Mouse (Mus musculus) heart, embryonic 15.5 days (tissue): ENCODE data around the gene Cdipt. TPM values are rescaled to one million over a fixed set of nuclear protein-coding genes. Genes with fewer than 3 reads are reported as not detected.
A peak's percentile ranks its signal among the peaks of the same experiment; 100 is the strongest.

Experiments
- ATAC-seq: fragments of 200-750 bp; cut with Nextera tagmentation; replicated peaks from 2 replicates; pipeline ENCODE4 v1.8.0; 2017; ENCODE audit warnings: low read depth, moderate TSS enrichment; ENCODE audit not compliant: insufficient number of reproducible peaks, insufficient read depth, low FRiP score
- H3K27ac ChIP-seq: fragments of 300-500 bp; sonication (generic); 2 replicates; pipeline ENCODE4 v1.5.1; 2015; ENCODE audit warnings: mild to moderate bottlenecking, inconsistent platforms
- H3K27me3 ChIP-seq: fragments of 300-500 bp; sonication (generic); 2 replicates; pipeline ENCODE4 v1.6.1; 2015; ENCODE audit warnings: inconsistent platforms
- H3K36me3 ChIP-seq: fragments of 300-500 bp; sonication (generic); 2 replicates; pipeline ENCODE4 v1.6.1; 2015; ENCODE audit warnings: mild to moderate bottlenecking, inconsistent platforms
- H3K4me1 ChIP-seq: fragments of 300-500 bp; sonication (generic); replicated peaks from 2 replicates; pipeline ENCODE4 v1.6.1; 2015; ENCODE audit warnings: inconsistent platforms
- H3K4me2 ChIP-seq: fragments of 300-500 bp; sonication (generic); 2 replicates; pipeline ENCODE4 v1.6.1; 2015; ENCODE audit warnings: inconsistent platforms, mild to moderate bottlenecking, moderate library complexity
- H3K4me3 ChIP-seq: fragments of 300-500 bp; sonication (generic); 2 replicates; pipeline ENCODE4 v1.5.1; 2015; ENCODE audit warnings: mild to moderate bottlenecking, inconsistent platforms
- H3K9ac ChIP-seq: fragments of 300-500 bp; sonication (generic); 2 replicates; pipeline ENCODE4 v1.6.1; 2015; ENCODE audit warnings: mild to moderate bottlenecking, inconsistent platforms
- H3K9me3 ChIP-seq: fragments of 300-500 bp; sonication (generic); replicated peaks from 2 replicates; pipeline ENCODE4 v1.6.1; 2016; ENCODE audit warnings: inconsistent platforms
- WGBS: fragments of 180-500 bp; shearing (Covaris S2); methylation state at CpG from one replicate; pipeline ENCODE4 v1.1.7; 2015; ENCODE audit warnings: mixed read lengths; 5-methylcytosine and 5-hydroxymethylcytosine counted together
- polyA plus RNA-seq: library from polyadenylated mRNA; unstranded; fragments of >200 nt; fragmentation: Nextera tagmentation; extraction: Ambion mirVana; gene quantifications from 2 replicates; pipeline ENCODE4 v1.2.1, GENCODE M21; 2015

The Cdipt gene
- polyA plus RNA-seq, 1 experiment from 2014 or later: 67.4 TPM

DNA sequence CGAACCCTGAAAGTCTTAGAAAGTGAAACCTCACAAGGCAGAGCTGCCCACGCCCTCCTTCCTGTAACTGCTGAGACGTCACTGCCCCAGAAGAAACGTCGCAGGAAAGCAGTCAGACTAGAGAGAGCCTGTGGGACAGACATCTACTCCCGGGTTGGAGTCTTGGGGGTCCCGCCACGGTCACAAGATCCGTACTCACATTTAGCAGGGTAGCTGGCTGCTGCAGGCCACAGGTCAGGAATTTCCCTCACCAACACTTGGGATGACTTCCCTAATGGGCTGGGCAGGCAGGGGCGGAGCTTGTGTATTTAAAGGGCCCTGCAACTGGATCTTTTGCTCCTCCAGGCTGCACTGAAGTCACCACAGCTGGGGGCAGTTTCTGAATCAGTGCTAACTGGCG is 38.6 kb downstream of the Cdipt start, which contains the start of gene Mvp:
Mvp (minus strand) TSS at position 302 of the 400 bp plus-strand sequence.
- peaks cover 40% of the 10 kb centered on the region for H3K4me1 ChIP-seq
- ATAC-seq: no peak
- 18% methylated on average over 11 of the region's 11 CpGs for WGBS

DNA sequence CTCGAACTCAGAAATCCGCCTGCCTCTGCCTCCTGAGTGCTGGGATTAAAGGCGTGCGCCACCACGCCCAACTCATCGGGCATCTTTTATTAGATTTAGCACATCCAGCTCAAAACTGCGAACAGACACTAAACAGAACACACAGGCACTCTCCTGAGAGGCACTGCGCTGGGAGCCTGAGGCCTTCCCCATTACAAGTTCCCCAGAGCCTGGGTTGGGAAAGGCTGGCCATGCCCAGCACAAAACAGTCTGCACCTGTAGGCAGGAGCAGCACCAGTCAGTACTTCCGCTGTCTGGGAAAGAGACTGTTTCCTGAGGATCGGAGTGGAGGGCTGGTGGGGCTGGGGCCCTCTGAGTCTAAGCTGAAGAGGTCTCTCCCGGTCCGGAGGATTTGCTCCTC is 39.3 kb downstream of the Cdipt start:
- ATAC-seq: no peak
- Histone ChIP-seq H3K36me3 (peaks cover 11% of the 10 kb centered on the region; the same call in 1 of the 2 replicates), H3K4me3 (no peak overlapping the region), H3K27ac (no peak overlapping the region), H3K4me1 (peaks cover 46% of the 10 kb centered on the region), H3K9me3 (no peaks in the 10 kb centered on the region), H3K4me2 (peak overlapping the region; percentile 88), H3K9ac (no peak overlapping the region), H3K27me3 (no peaks in the 10 kb centered on the region)
- WGBS: 84% methylated on average over 12 of the region's 12 CpGs

More for the DNA sequence above, 38.6 kb downstream of the Cdipt start, which contains the start of gene Mvp:
- peak within 1 kb of the TSS; percentile 56 for H3K9ac ChIP-seq
- H3K27ac ChIP-seq: peak within 1 kb of the TSS; percentile 60
- peaks cover 11% of the 10 kb centered on the region; the same call in 1 of the 2 replicates for H3K36me3 ChIP-seq
- no peaks in the 10 kb centered on the region for H3K9me3 ChIP-seq
- peak within 1 kb of the TSS; percentile 77 for H3K4me3 ChIP-seq
- H3K4me2 ChIP-seq: peak within 1 kb of the TSS; percentile 88
- H3K27me3 ChIP-seq: no peaks in the 10 kb centered on the region

DNA sequence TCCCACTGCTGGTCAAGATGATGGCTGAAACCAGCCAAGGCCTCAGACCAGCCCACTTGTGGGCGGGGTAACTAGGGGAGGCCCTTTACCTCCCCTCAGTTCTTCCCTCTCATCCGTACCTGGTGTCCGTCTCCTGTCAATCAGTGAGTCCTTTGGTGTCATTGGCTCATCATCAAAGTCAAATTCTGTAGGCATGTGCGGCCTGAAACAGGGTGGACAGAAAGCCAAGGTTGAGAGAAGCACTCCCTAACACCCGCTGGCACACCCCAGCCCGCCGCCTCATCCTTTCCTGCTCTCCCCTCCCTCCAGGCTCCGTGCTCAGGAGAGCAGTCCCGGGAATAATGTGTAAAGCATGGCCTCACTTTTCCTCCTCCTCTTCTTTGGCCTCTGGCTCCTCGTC is 40.4 kb downstream of the Cdipt start:
- Histone ChIP-seq H3K9ac (peak overlapping the region; percentile 93), H3K4me2 (peak overlapping the region; percentile 88), H3K27me3 (no peaks in the 10 kb centered on the region), H3K4me3 (peak overlapping the region; percentile 77), H3K27ac (peak overlapping the region; percentile 99), H3K9me3 (no peaks in the 10 kb centered on the region), H3K4me1 (peaks cover 57% of the 10 kb centered on the region), H3K36me3 (peaks cover 11% of the 10 kb centered on the region; the same call in 1 of the 2 replicates)
- ATAC-seq: peak; percentile 28; the same call in 1 of the 2 replicates
- WGBS: 2% methylated on average over 10 of the region's 10 CpGs

DNA sequence TGATC is 40.6 kb downstream of the Cdipt start, which contains the start of gene Pagr1b:
Pagr1b (minus strand) TSS at position 4 of the 5 bp plus-strand sequence.
- no peaks in the 10 kb centered on the region for H3K27me3 ChIP-seq
- peaks cover 11% of the 10 kb centered on the region; the same call in 1 of the 2 replicates for H3K36me3 ChIP-seq
- H3K4me3 ChIP-seq: peak within 1 kb of the TSS; percentile 77
- H3K9ac ChIP-seq: peak within 1 kb of the TSS; percentile 93
- peak within 1 kb of the TSS; percentile 88 for H3K4me2 ChIP-seq
- H3K4me1 ChIP-seq: peaks cover 59% of the 10 kb centered on the region
- H3K9me3 ChIP-seq: no peaks in the 10 kb centered on the region
- peak within 1 kb of the TSS; percentile 99 for H3K27ac ChIP-seq
- no peak for ATAC-seq

DNA sequence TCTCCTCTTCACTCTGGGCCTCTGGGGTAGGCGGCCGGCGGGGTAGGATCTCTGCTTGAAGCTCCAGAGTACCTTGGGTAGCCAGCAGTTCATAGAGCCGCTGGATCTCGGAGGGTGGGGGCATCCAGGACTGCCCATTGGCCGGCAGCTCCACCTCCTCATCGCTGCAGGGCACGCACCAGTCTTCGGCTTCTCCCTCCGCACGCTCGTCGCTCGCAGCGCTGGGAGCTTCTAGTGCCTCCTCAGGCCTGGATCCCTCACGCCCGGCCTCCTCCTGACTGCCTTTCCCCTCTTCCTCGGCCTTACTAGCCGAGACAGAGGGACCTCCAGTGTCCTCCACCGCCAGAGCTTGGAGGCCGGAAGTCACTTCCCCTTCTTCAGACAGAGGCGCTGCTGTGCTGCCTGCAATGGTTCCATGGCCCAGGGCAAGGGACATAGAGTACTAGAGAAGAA is 40.8 kb downstream of the Cdipt start:
- Histone ChIP-seq H3K36me3 (peaks cover 11% of the 10 kb centered on the region; the same call in 1 of the 2 replicates), H3K9ac (peak overlapping the region; percentile 93), H3K27ac (peak overlapping the region; percentile 99), H3K4me1 (peaks cover 61% of the 10 kb centered on the region), H3K9me3 (no peaks in the 10 kb centered on the region), H3K27me3 (no peaks in the 10 kb centered on the region), H3K4me2 (peak overlapping the region; percentile 88), H3K4me3 (peak overlapping the region; percentile 77)
- WGBS: 0% methylated on average over 22 of the region's 22 CpGs
- ATAC-seq: peak; percentile 54

DNA sequence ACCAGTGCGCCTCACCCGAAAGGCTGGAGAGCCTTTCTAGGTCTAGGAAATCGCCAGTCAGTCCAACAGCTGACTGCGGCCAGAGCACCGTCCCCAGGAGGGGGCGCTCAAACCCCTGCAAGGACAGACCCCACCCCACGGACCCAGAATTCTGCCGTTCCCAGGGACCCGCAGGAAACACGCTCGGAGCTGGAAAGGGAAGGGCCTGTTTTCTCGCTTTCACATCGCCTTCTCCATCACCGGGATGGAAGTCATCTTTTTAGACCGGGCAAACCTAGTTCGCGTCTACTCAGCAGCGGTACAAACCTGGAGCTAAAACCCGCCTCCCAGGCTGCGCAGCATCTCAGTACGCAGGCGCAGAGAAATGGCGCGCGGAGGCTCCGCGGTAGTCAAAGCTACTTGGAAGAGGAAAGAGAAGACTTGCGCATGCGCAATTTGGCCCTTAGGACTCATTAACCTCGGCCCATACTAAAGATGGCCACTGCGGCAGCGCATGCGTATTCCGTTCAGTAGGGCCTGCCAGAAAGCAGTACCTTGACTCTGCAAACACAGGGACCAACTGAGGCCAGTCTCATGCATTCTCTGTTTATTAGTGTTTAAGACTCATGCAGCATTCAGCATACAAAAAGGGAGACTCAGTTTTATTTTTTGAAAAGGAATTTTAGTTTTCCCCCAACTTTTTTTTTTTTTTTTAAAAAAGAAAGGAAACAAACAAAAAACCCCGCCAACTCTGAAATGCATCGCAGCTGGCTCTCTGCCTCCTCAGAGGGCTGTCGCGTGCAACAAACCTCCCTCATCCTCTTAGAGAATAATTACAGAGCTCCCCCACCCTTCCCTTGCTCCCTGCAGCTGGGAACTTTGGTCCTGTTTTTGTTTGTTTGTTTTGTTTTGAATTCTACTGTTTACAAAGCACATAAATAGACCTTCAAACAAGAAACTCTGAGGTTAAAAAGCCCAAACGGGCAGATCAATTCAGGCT is 41.5 kb downstream of the Cdipt start, which contains the start of gene Pagr1a:
Pagr1a (minus strand) TSS at position 382 of the 979 bp plus-strand sequence.
- WGBS: 4% methylated on average over 39 of the region's 39 CpGs
- ATAC-seq: peak; percentile 79
- H3K9ac ChIP-seq: peak within 1 kb of the TSS; percentile 93

DNA sequence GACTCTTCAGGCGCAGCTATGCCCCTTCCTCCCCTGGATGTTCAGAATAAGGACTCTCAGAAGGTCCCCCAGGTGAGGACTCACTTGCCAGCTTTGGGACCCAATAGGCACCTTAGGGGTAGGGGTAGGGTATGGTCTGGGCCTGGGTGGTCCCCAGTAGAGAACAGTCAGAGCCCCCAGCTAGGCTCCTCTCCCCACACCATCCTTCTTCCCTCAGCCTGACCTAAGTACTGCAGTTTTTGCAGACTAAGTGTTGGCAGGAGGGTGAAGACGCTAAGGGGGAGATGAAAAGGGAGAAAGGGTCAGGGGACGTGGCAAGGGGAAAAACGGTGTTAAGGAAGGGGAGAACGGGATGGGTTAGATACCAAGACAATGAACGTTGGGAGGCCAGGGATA is 42.2 kb downstream of the Cdipt start:
- Histone ChIP-seq H3K9me3 (no peaks in the 10 kb centered on the region), H3K36me3 (peaks cover 17% of the 10 kb centered on the region), H3K4me2 (no peak overlapping the region), H3K4me1 (peaks cover 75% of the 10 kb centered on the region), H3K4me3 (no peak overlapping the region), H3K27me3 (no peaks in the 10 kb centered on the region), H3K9ac (no peak overlapping the region), H3K27ac (peak overlapping the region; percentile 99)
- ATAC-seq: no peak
- WGBS: 39% methylated on average over 6 of the region's 6 CpGs

More for the DNA sequence above, 41.5 kb downstream of the Cdipt start, which contains the start of gene Pagr1a:
- H3K4me2 ChIP-seq: peak within 1 kb of the TSS; percentile 88
- no peaks in the 10 kb centered on the region for H3K27me3 ChIP-seq
- peaks cover 68% of the 10 kb centered on the region for H3K4me1 ChIP-seq
- H3K4me3 ChIP-seq: peak within 1 kb of the TSS; percentile 77
- peak within 1 kb of the TSS; percentile 99 for H3K27ac ChIP-seq
- H3K9me3 ChIP-seq: no peaks in the 10 kb centered on the region
- H3K36me3 ChIP-seq: peaks cover 14% of the 10 kb centered on the region; the same call in 1 of the 2 replicates

DNA sequence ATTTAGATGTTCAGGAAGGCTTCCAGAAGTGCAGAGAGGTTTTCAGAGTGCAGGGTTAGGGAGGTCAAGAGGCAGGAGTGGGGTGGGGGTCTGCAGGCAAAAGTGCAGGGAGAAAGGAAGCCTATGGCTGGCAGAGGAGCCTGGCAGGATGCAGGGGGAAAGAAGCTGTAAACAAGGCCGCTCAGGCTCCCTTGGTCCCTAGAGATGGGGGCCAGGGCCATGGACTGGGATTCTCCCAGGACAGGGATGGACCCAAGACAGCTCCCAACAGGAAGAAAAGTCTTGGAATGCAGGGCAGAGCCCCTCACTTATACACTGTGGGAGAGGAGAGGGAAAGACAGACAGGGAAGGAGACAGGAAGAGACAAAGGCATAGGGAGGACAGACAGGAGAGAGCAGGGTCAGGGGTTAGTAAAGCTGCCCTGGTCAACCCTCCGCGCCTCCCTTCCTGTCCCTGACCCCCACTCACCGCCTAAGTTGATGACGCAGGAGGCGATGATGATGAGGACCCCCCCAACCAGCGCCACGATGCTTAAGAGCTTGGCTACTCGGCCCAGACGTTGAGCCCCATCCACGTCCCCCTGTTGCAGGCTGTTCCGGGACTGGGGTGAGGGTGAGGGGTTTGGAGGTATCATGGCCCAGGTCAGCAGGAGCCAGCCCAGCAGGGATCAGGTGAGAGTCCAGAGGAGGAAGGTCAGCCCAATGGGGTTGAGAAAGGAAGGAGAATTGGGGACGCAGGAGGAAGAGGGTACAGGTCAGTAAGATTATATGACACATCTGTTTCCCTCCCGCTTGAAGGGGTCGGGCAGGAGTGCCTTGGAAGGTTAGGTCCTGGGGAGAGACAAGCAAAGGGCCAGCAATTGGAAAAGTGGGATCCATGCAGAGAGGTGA is 42.9 kb downstream of the Cdipt start:
- Histone ChIP-seq H3K4me1 (peaks cover 76% of the 10 kb centered on the region), H3K4me2 (no peak overlapping the region), H3K9ac (no peak overlapping the region), H3K27me3 (no peaks in the 10 kb centered on the region), H3K9me3 (no peaks in the 10 kb centered on the region), H3K36me3 (peaks cover 21% of the 10 kb centered on the region), H3K4me3 (no peak overlapping the region), H3K27ac (peak overlapping the region; percentile 99; the same call in 1 of the 2 replicates)
- no peak for ATAC-seq
- 81% methylated on average over 15 of the region's 15 CpGs for WGBS

DNA sequence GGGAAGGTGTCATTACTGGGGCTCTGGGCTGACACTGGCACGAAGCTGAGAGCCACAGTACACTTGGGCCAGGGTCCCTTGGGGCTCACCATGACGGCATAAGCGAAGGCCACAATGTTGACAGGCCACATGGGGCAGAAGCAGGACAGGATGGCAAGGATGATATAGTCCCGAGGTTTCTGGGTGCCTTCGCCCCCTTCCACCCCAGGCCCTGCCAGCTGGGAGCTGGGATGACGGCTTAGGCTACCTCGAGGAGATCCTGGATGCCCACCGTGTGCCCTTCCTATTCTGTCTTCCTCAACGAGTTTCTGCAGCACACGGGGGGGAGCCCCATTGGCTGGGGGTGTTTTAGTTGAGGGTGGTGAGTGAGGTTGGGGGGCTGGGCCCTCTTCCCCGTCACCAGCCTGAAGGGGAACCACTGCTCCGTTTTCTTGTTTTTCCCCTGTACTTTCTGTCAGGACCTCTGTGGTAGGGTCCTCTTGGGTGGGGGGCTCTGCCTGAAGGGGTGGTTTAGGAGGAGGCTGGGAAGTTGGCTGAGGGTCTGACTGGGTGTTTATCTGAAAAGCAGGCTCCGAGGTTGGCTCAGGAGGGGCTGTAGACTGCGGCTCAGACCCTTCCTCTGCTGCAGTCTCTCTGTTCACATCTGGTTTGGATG is 43.7 kb downstream of the Cdipt start:
- no peak overlapping the region for H3K4me3 ChIP-seq
- H3K27me3 ChIP-seq: no peaks in the 10 kb centered on the region
- no peaks in the 10 kb centered on the region for H3K9me3 ChIP-seq
- ATAC-seq: no peak
- H3K36me3 ChIP-seq: peaks cover 24% of the 10 kb centered on the region
- WGBS: 75% methylated on average over 14 of the region's 14 CpGs
- H3K27ac ChIP-seq: peak overlapping the region; percentile 44; the same call in 1 of the 2 replicates
- H3K4me1 ChIP-seq: peaks cover 77% of the 10 kb centered on the region
- no peak overlapping the region for H3K9ac ChIP-seq
- peak overlapping the region; percentile 82 for H3K4me2 ChIP-seq

DNA sequence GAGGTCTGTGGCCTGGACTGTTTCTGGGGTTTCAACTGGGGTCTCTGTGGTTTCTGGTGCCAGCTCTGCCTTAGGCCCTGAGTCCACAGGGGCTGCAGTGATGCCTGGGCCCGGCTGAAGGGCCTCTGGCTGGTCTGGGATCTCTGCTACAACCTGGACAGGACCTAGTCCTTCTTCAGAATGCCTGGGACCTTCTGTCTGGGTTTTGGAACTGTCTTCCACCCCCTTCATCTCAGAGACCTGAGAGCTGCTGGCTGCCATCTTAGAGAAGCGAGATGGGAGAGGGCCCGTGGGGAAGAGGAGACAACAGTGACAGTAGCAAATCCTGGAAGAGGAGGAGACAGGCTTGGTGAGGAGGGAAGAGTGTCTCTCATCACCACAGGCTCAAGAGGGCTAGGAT is 44.3 kb downstream of the Cdipt start:
- Histone ChIP-seq H3K9ac (no peak overlapping the region), H3K9me3 (no peaks in the 10 kb centered on the region), H3K4me2 (peak overlapping the region; percentile 82), H3K4me1 (peaks cover 77% of the 10 kb centered on the region), H3K36me3 (peaks cover 22% of the 10 kb centered on the region), H3K4me3 (peak overlapping the region; percentile 53), H3K27me3 (no peaks in the 10 kb centered on the region), H3K27ac (peak overlapping the region; percentile 44; the same call in 1 of the 2 replicates)
- ATAC-seq: no peak
- 74% methylated on average over 3 of the region's 3 CpGs for WGBS
